30 mouse cellular contexts compared by ENCODE assay signal in genomic region chr8:88857216-88857615, GRCm38 (mm10).
DNase-seq lines count a peak whose midpoint lies in the region; ATAC-seq and TF ChIP-seq lines count a peak whose summit lies in the region.
"Had no signal": no experiment of that assay in that cellular context is flagged by ENCODE, and none has a peak within 500 bp of the region (broad histone marks: within the 10 kb centered on the region; RNA-seq: fewer than 3 reads in every experiment).

No protein-coding gene starts in this region.

- H3K27ac ChIP-seq in kidney, embryonic 16.5 days (ENCODE audit: low read length), result no peak overlapping the region
- H3K27ac ChIP-seq in liver, postnatal 0 days (ENCODE audit: low read depth), result peak overlapping the region; percentile 80
- no peak overlapping the region for H3K27ac ChIP-seq in liver, embryonic 12.5 days
- no peak overlapping the region for H3K27ac ChIP-seq in midbrain, embryonic 13.5 days
- H3K27ac ChIP-seq: embryonic facial prominence, embryonic 13.5 days; forebrain, embryonic 10.5 days; forebrain, embryonic 15.5 days; gastrocnemius, adult 2 months; heart, adult 2 months; heart, embryonic 13.5 days; hindbrain, embryonic 10.5 days; hindbrain, embryonic 15.5 days; kidney, postnatal 0 days; midbrain, embryonic 12.5 days; neural tube, embryonic 13.5 days had no signal

- no peak overlapping the region for H3K9ac ChIP-seq in kidney, embryonic 16.5 days (replicated peaks; ENCODE audit: low read length)
- H3K9ac ChIP-seq in liver, postnatal 0 days (replicated peaks), result no peak overlapping the region
- no peak overlapping the region for H3K9ac ChIP-seq in liver, embryonic 12.5 days
- H3K9ac ChIP-seq in midbrain, embryonic 13.5 days (replicated peaks), result no peak overlapping the region
- H3K9ac ChIP-seq: embryonic facial prominence, embryonic 13.5 days; forebrain, embryonic 15.5 days; heart, embryonic 13.5 days; hindbrain, embryonic 15.5 days; midbrain, embryonic 12.5 days; neural tube, embryonic 13.5 days had no signal

- H3K4me3 ChIP-seq in kidney, embryonic 16.5 days (ENCODE audit: low read length), result no peak overlapping the region
- no peak overlapping the region for H3K4me3 ChIP-seq in liver, postnatal 0 days (ENCODE audit: low read depth, low read length)
- no peak overlapping the region for H3K4me3 ChIP-seq in liver, embryonic 12.5 days
- H3K4me3 ChIP-seq in midbrain, embryonic 13.5 days (replicated peaks), result no peak overlapping the region
- H3K4me3 ChIP-seq: embryonic facial prominence, embryonic 13.5 days; forebrain, embryonic 10.5 days; forebrain, embryonic 15.5 days; gastrocnemius, adult 2 months; heart, adult 2 months; heart, embryonic 13.5 days; hindbrain, embryonic 10.5 days; hindbrain, embryonic 15.5 days; megakaryocyte, embryonic 14.5 days; midbrain, embryonic 12.5 days; neural tube, embryonic 13.5 days had no signal

- intact Hi-C loops in heart, postnatal 36 days (cut with DNase I), result no loop called here

- H3K27me3 ChIP-seq in kidney, embryonic 16.5 days (ENCODE audit: insufficient read depth, low read length), result no peaks in the 10 kb centered on the region
- H3K27me3 ChIP-seq in liver, postnatal 0 days (ENCODE audit: insufficient read depth, low read length), result no peaks in the 10 kb centered on the region
- no peaks in the 10 kb centered on the region for H3K27me3 ChIP-seq in liver, embryonic 12.5 days (replicated peaks)
- H3K27me3 ChIP-seq in midbrain, embryonic 13.5 days, result no peaks in the 10 kb centered on the region
- H3K27me3 ChIP-seq: forebrain, embryonic 15.5 days; hindbrain, embryonic 15.5 days; megakaryocyte, embryonic 14.5 days; midbrain, embryonic 12.5 days; neural tube, embryonic 13.5 days had no signal

- H3K36me3 ChIP-seq in kidney, embryonic 16.5 days (ENCODE audit: insufficient read depth, low read length), result no peaks in the 10 kb centered on the region
- H3K36me3 ChIP-seq in liver, postnatal 0 days (replicated peaks; ENCODE audit: insufficient read depth, low read length), result no peaks in the 10 kb centered on the region
- no peaks in the 10 kb centered on the region for H3K36me3 ChIP-seq in liver, embryonic 12.5 days
- H3K36me3 ChIP-seq in midbrain, embryonic 13.5 days, result no peaks in the 10 kb centered on the region
- H3K36me3 ChIP-seq: embryonic facial prominence, embryonic 13.5 days; forebrain, embryonic 10.5 days; forebrain, embryonic 15.5 days; heart, embryonic 13.5 days; hindbrain, embryonic 10.5 days; hindbrain, embryonic 15.5 days; midbrain, embryonic 12.5 days; neural tube, embryonic 13.5 days had no signal

- peak; percentile 82 for DNase-seq in kidney, adult 18-20 months
- DNase-seq in liver, postnatal 0 days, result peak; percentile 68
- DNase-seq in kidney, adult 9 months, result peak; percentile 94
- no peak for DNase-seq in heart, postnatal 36 days
- DNase-seq: cerebellum, adult 11-12 months; cerebellum, postnatal 10 days; gastrocnemius, adult 2 months; heart, adult 2 months; heart, postnatal 10 days; left cerebral cortex, postnatal 4 days; lung, adult 18-20 months; lung, postnatal 4 days; right cerebral cortex, postnatal 14 days; thymus, postnatal 4 days had no signal

- 68% methylated on average over 2 of the region's 2 CpGs for WGBS in kidney, embryonic 16.5 days
- 41% methylated on average over 2 of the region's 2 CpGs for WGBS in liver, postnatal 0 days (ENCODE audit: insufficient replicate concordance)
- WGBS in liver, embryonic 12.5 days (ENCODE audit: insufficient replicate concordance), result 60% methylated on average over 2 of the region's 2 CpGs
- WGBS in midbrain, embryonic 13.5 days, result 88% methylated on average over 2 of the region's 2 CpGs

- H3K4me1 ChIP-seq in kidney, embryonic 16.5 days (ENCODE audit: insufficient read depth, low read length), result no peaks in the 10 kb centered on the region
- peaks cover 8% of the 10 kb centered on the region; the same call in 1 of the 2 replicates for H3K4me1 ChIP-seq in liver, postnatal 0 days (ENCODE audit: insufficient read depth)
- H3K4me1 ChIP-seq in liver, embryonic 12.5 days, result no peaks in the 10 kb centered on the region
- no peaks in the 10 kb centered on the region for H3K4me1 ChIP-seq in midbrain, embryonic 13.5 days (replicated peaks)
- H3K4me1 ChIP-seq: embryonic facial prominence, embryonic 13.5 days; forebrain, embryonic 15.5 days; heart, embryonic 13.5 days; hindbrain, embryonic 10.5 days; megakaryocyte, embryonic 14.5 days had no signal

- no peak for TF ChIP-seq CTCF in liver, postnatal 0 days (IDR thresholded peaks at IDR 0.05; ENCODE audit: low read depth)

- H3K4me2 ChIP-seq in kidney, embryonic 16.5 days (replicated peaks; ENCODE audit: low read depth, low read length), result no peak overlapping the region
- no peak overlapping the region for H3K4me2 ChIP-seq in liver, postnatal 0 days (ENCODE audit: low read depth, low read length)
- no peak overlapping the region for H3K4me2 ChIP-seq in liver, embryonic 12.5 days
- H3K4me2 ChIP-seq in midbrain, embryonic 13.5 days (replicated peaks), result no peak overlapping the region
- H3K4me2 ChIP-seq: embryonic facial prominence, embryonic 13.5 days; forebrain, embryonic 15.5 days; heart, embryonic 13.5 days; hindbrain, embryonic 15.5 days; midbrain, embryonic 12.5 days; neural tube, embryonic 13.5 days had no signal

- peak; percentile 71 for TF ChIP-seq EP300 in liver, postnatal 0 days (IDR thresholded peaks at IDR 0.05; ENCODE audit: low read depth)

- no peak for ATAC-seq in kidney, embryonic 16.5 days (ENCODE audit: low FRiP score, low TSS enrichment)
- ATAC-seq in liver, postnatal 0 days, result peak; percentile 98
- ATAC-seq in liver, embryonic 12.5 days, result no peak
- no peak for ATAC-seq in midbrain, embryonic 13.5 days
- ATAC-seq: activated CD4-positive, CD25-positive, alpha-beta regulatory T cell, adult 4 months; forebrain, embryonic 15.5 days; inflammation-experienced regulatory T-cells, adult 6 months; lung, postnatal 0 days had no signal

- H3K9me3 ChIP-seq in kidney, embryonic 16.5 days (ENCODE audit: low read length), result peaks cover 3% of the 10 kb centered on the region; the same call in 1 of the 2 replicates
- no peaks in the 10 kb centered on the region; the same call in 1 of the 2 replicates for H3K9me3 ChIP-seq in liver, postnatal 0 days (ENCODE audit: low read length)
- H3K9me3 ChIP-seq in liver, embryonic 12.5 days (replicated peaks), result no peaks in the 10 kb centered on the region
- no peaks in the 10 kb centered on the region for H3K9me3 ChIP-seq in midbrain, embryonic 13.5 days
- H3K9me3 ChIP-seq: embryonic facial prominence, embryonic 13.5 days; forebrain, embryonic 10.5 days; forebrain, embryonic 15.5 days; heart, embryonic 13.5 days; hindbrain, embryonic 10.5 days; hindbrain, embryonic 15.5 days; midbrain, embryonic 12.5 days; neural tube, embryonic 13.5 days had no signal

Comparison
In these comparisons a context has a peak if more than half of its experiments do, and no peak if none do; other contexts are left out.
1. DNase-seq: peak in kidney, adult 18-20 months (single experiment), liver, postnatal 0 days (single experiment) and kidney, adult 9 months (single experiment); none in heart, postnatal 36 days (0 of 2).